ENCODE assay signal across 8 mouse cellular contexts in genomic region chr3:129533743-129534530, GRCm38 (mm10). TPM values are rescaled to one million over a fixed set of nuclear protein-coding genes. Genes with fewer than 3 reads are reported as not detected.
DNase-seq lines count a peak whose midpoint lies in the region; ATAC-seq and TF ChIP-seq lines count a peak whose summit lies in the region.

No protein-coding gene starts in this region.

- H3K9me3 ChIP-seq in MEL (replicated peaks; ENCODE audit: insufficient read depth, low read length) = no peaks in the 10 kb centered on the region
- no peaks in the 10 kb centered on the region for H3K9me3 ChIP-seq in hindbrain, embryonic 11.5 days (ENCODE audit: control insufficient read depth, low read length)

- peaks cover 0 to 20% of the 10 kb centered on the region in 2 experiments; a peak in 2 of 4 replicates for H3K36me3 ChIP-seq in MEL (ENCODE audit: control insufficient read depth in 1 of 2, insufficient read depth in 2 of 2, low read length in 2 of 2)
- H3K36me3 ChIP-seq in hindbrain, embryonic 11.5 days (ENCODE audit: control insufficient read depth, insufficient read depth, low read length) = no peaks in the 10 kb centered on the region

- peaks cover 26% of the 10 kb centered on the region for H3K79me2 ChIP-seq in MEL (ENCODE audit: control insufficient read depth, insufficient read depth, low read length, poor library complexity)

- H3K4me1 ChIP-seq in MEL (ENCODE audit: control insufficient read depth in 1 of 2, insufficient read depth in 2 of 2, low read length in 2 of 2) = peaks cover 4 to 13% of the 10 kb centered on the region in 2 experiments; a peak in 3 of 4 replicates
- peaks cover 11% of the 10 kb centered on the region for H3K4me1 ChIP-seq in hindbrain, embryonic 11.5 days (replicated peaks; ENCODE audit: control insufficient read depth, insufficient read depth, low read length)

- TF ChIP-seq POLR2A in MEL (IDR thresholded peaks at IDR 0.05; ENCODE audit: control insufficient read depth in 1 of 2, insufficient read depth in 1 of 2, low read depth in 1 of 2, low read length in 2 of 2, poor library complexity in 1 of 2) = peak; percentile 49 to 54; a peak in 2 of 4 replicates

- peak overlapping the region; percentile 71 for H3K4me2 ChIP-seq in hindbrain, embryonic 11.5 days (replicated peaks; ENCODE audit: low read depth, low read length)

- TF ChIP-seq EP300 in MEL (IDR thresholded peaks at IDR 0.05; ENCODE audit: low read depth in 1 of 2, low read length in 2 of 2) = no peak

- peak; percentile 67 for DNase-seq in MEL (ENCODE audit: low read depth, low spot score)
- peak; percentile 71 for DNase-seq in cerebellum, adult 8-10 months
- DNase-seq in hindbrain, embryonic 11.5 days (ENCODE audit: low spot score) = peak; percentile 78
- DNase-seq in layer of hippocampus, postnatal 25 days (ENCODE audit: extremely low spot score in 1 of 2, low spot score in 1 of 2) = peak; percentile 63 to 70
- DNase-seq in lung, postnatal 10 days = peak; percentile 71
- peak; percentile 78 for DNase-seq in ovary, postnatal 36 days (ENCODE audit: low spot score)
- DNase-seq in thymus, postnatal 14 days = peak; percentile 87

- peak overlapping the region; percentile 76 for H3K27ac ChIP-seq in MEL (ENCODE audit: control insufficient read depth, low read depth, low read length)
- peak overlapping the region; percentile 98 for H3K27ac ChIP-seq in hindbrain, embryonic 11.5 days (ENCODE audit: low read depth, low read length)

- WGBS in hindbrain, embryonic 11.5 days = under 1% methylated on average over 58 of the region's 74 CpGs

- peak in 1 of 3 experiments; percentile 23; a peak in 1 of 6 replicates for TF ChIP-seq CTCF in MEL (IDR thresholded peaks at IDR 0.05 in 2 of 3, conservative IDR thresholded peaks at IDR 0.05 in 1 of 3; ENCODE audit: control insufficient read depth in 1 of 3, insufficient read depth in 1 of 3, low read depth in 2 of 3, low read length in 3 of 3, poor library complexity in 1 of 3, severe bottlenecking in 1 of 3)

- H3K4me3 ChIP-seq in MEL (ENCODE audit: control insufficient read depth in 1 of 2, insufficient read depth in 1 of 2, low read depth in 2 of 2, low read length in 2 of 2) = peak overlapping the region; percentile 81 to 100
- peak overlapping the region; percentile 85 for H3K4me3 ChIP-seq in hindbrain, embryonic 11.5 days (ENCODE audit: low read depth, low read length)

- H3K9ac ChIP-seq in MEL (ENCODE audit: control insufficient read depth, low read depth, low read length, poor library complexity, severe bottlenecking) = peak overlapping the region; percentile 100
- peak overlapping the region; percentile 97 for H3K9ac ChIP-seq in hindbrain, embryonic 11.5 days (ENCODE audit: low read depth, low read length)

- peak; percentile 22 for ATAC-seq in frontal cortex, adult (ENCODE audit: low TSS enrichment)
- ATAC-seq in hindbrain, embryonic 11.5 days (ENCODE audit: low FRiP score) = peak; percentile 51

- no peak for TF ChIP-seq RAD21 in MEL (IDR thresholded peaks at IDR 0.05; ENCODE audit: low read depth, low read length)

- no peaks in the 10 kb centered on the region; a peak in 1 of 4 replicates for H3K27me3 ChIP-seq in MEL (ENCODE audit: control insufficient read depth in 1 of 2, insufficient read depth in 2 of 2, low read length in 2 of 2)
- no peaks in the 10 kb centered on the region for H3K27me3 ChIP-seq in hindbrain, embryonic 11.5 days (ENCODE audit: control insufficient read depth, insufficient read depth, low read length)

TF ChIP-seq in MEL, 35 proteins besides CTCF, POLR2A, EP300 and RAD21:
- TF ChIP-seq E2F4 (IDR thresholded peaks at IDR 0.05; ENCODE audit: borderline replicate concordance, low read depth, low read length) (no peak), MYB (IDR thresholded peaks at IDR 0.05; ENCODE audit: low read depth, low read length) (0 out of 2 replicates have a peak, but pooled peaks have one; percentile 13), MYC (IDR thresholded peaks at IDR 0.05; ENCODE audit: low read depth, low read length) (no peak), CHD1 (IDR thresholded peaks at IDR 0.05; ENCODE audit: low read depth, low read length) (no peak), GATA1 (IDR thresholded peaks at IDR 0.05; ENCODE audit: low read depth, low read length) (no peak), GABPA (IDR thresholded peaks at IDR 0.05; ENCODE audit: low read depth, low read length) (no peak), TAL1 (IDR thresholded peaks at IDR 0.05; ENCODE audit: low read length) (no peak), ZC3H11A (IDR thresholded peaks at IDR 0.05; ENCODE audit: low read depth, low read length) (no peak), MEF2A (IDR thresholded peaks at IDR 0.05; ENCODE audit: extremely low read depth, insufficient replicate concordance, low read depth, low read length, poor library complexity, severe bottlenecking) (no peak), POLR2AphosphoS2 (IDR thresholded peaks at IDR 0.05; ENCODE audit: low read length) (0 out of 2 replicates have a peak, but pooled peaks have one; percentile 32), CHD2 (IDR thresholded peaks at IDR 0.05; ENCODE audit: low read length) (no peak), MAZ (IDR thresholded peaks at IDR 0.05; ENCODE audit: low read depth, low read length) (peak; percentile 69), NELFE (IDR thresholded peaks at IDR 0.05; ENCODE audit: low read depth, low read length) (peak; percentile 40; the same call in 1 of the 2 replicates), ZKSCAN1 (IDR thresholded peaks at IDR 0.05; ENCODE audit: low read depth, low read length) (no peak), POLR2AphosphoS5 (IDR thresholded peaks at IDR 0.05; ENCODE audit: borderline replicate concordance, low read depth, low read length) (no peak), SMC3 (IDR thresholded peaks at IDR 0.05; ENCODE audit: low read depth, low read length) (no peak), TBP (IDR thresholded peaks at IDR 0.05; ENCODE audit: low read depth, low read length) (0 out of 2 replicates have a peak, but pooled peaks have one; percentile 13), JUND (IDR thresholded peaks at IDR 0.05; ENCODE audit: low read depth, low read length) (no peak), ZNF384 (IDR thresholded peaks at IDR 0.05; ENCODE audit: low read depth, low read length) (no peak), ZMIZ1 (IDR thresholded peaks at IDR 0.05; ENCODE audit: low read depth, low read length) (no peak), MXI1 (IDR thresholded peaks at IDR 0.05; ENCODE audit: low read depth, low read length) (no peak), SIN3A (IDR thresholded peaks at IDR 0.05; ENCODE audit: low read length) (peak; percentile 27), UBTF (IDR thresholded peaks at IDR 0.05; ENCODE audit: borderline replicate concordance, insufficient read depth, low read depth, low read length) (peak; percentile 14; the same call in 1 of the 2 replicates), BHLHE40 (IDR thresholded peaks at IDR 0.05; ENCODE audit: borderline replicate concordance, low read depth, low read length) (no peak), ELF1 (IDR thresholded peaks at IDR 0.05; ENCODE audit: low read depth, low read length) (no peak), NRF1 (IDR thresholded peaks at IDR 0.05; ENCODE audit: insufficient read depth, low read depth, low read length, poor library complexity, severe bottlenecking) (no peak), ETS1 (IDR thresholded peaks at IDR 0.05; ENCODE audit: low read depth, low read length) (0 out of 2 replicates have a peak, but pooled peaks have one; percentile 9), TCF12 (IDR thresholded peaks at IDR 0.05; ENCODE audit: low read depth, low read length) (no peak), USF1 (IDR thresholded peaks at IDR 0.05; ENCODE audit: low read depth, low read length) (no peak), MAX (IDR thresholded peaks at IDR 0.05; ENCODE audit: low read length) (0 out of 2 replicates have a peak, but pooled peaks have one; percentile 6), HCFC1 (IDR thresholded peaks at IDR 0.05; ENCODE audit: low read depth, low read length) (peak; percentile 9; the same call in 1 of the 2 replicates), KAT2A (conservative IDR thresholded peaks at IDR 0.05; ENCODE audit: low read depth, low read length) (no peak), RCOR1 (IDR thresholded peaks at IDR 0.05; ENCODE audit: low read depth, low read length) (no peak), USF2 (IDR thresholded peaks at IDR 0.05; ENCODE audit: borderline replicate concordance in 1 of 2, insufficient read depth in 1 of 2, low read depth in 1 of 2, low read length in 2 of 2) (no peak), MAFK (IDR thresholded peaks at IDR 0.05; ENCODE audit: borderline replicate concordance, low read depth, low read length) (no peak)

RNA-seq across cellular contexts. Expression of gene Elovl6, which starts 1.8 kb away (rescaled TPM):
- total RNA-seq in MEL (2012; rRNA removed) = 13.4 and 15.0 TPM in 2 replicates
- polyA plus RNA-seq in MEL (2012; ENCODE audit: insufficient read depth in 1 of 2, insufficient read length in 2 of 2, low read depth in 1 of 2, low replicate concordance in 2 of 2, missing spikeins in 1 of 2) = 10 to 100 TPM in 1 of 2 experiments, not detected in 1; 17.2 TPM
- polyA plus RNA-seq in hindbrain, embryonic 11.5 days (2014; fragmentation: Nextera tagmentation; extraction: Ambion mirVana) = 46.5 and 46.8 TPM in 2 replicates
- 10 to 100 TPM; 37.8 to 40.8 TPM for total RNA-seq in layer of hippocampus, postnatal 25 days (2021)

Comparison
In these comparisons a context has a peak if more than half of its experiments do, and no peak if none do; other contexts are left out.
1. Peak in every context shown above with its lines: DNase-seq, ATAC-seq, H3K4me3 ChIP-seq and H3K27ac ChIP-seq.